Mouse (Mus musculus) liver, adult 2 months (tissue): ENCODE data around the gene Gm17949. TPM values are rescaled to one million over a fixed set of nuclear protein-coding genes. Genes with fewer than 3 reads are reported as not detected.
A peak's percentile ranks its signal among the peaks of the same experiment; 100 is the strongest.

ENCODE experiments used
- DNase-seq: peaks from one replicate; pipeline ENCODE4 v3.0.0-alpha.2; 2011; ENCODE audit warnings: low read depth, low spot score; ENCODE audit errors: extremely low read depth
- H3K27ac ChIP-seq: fragments of 200-500 bp; replicated peaks from 2 replicates; pipeline ENCODE4 v1.5.1; 2012; ENCODE audit warnings: low read depth, mild to moderate bottlenecking, control low read depth, inconsistent platforms, low read length; ENCODE audit not compliant: insufficient read depth
- H3K27me3 ChIP-seq: fragments of 200-500 bp; 2 replicates; pipeline ENCODE4 v1.6.1; 2012; ENCODE audit warnings: mild to moderate bottlenecking, moderate library complexity, low read length, inconsistent platforms; ENCODE audit not compliant: control insufficient read depth, insufficient read depth
- H3K36me3 ChIP-seq: fragments of 200-500 bp; 2 replicates; pipeline ENCODE4 v1.6.1; 2012; ENCODE audit warnings: low read length, inconsistent platforms; ENCODE audit not compliant: control insufficient read depth, insufficient read depth
- H3K4me1 ChIP-seq: fragments of 200-500 bp; 2 replicates; pipeline ENCODE4 v1.6.1; 2011; ENCODE audit warnings: low read length; ENCODE audit not compliant: control insufficient read depth, insufficient read depth
- H3K4me3 ChIP-seq: fragments of 200-500 bp; 2 replicates; pipeline ENCODE4 v1.5.1; 2011; ENCODE audit warnings: low read depth, mild to moderate bottlenecking, control low read depth, low read length, moderate library complexity; ENCODE audit not compliant: insufficient read depth
- H3K79me2 ChIP-seq: fragments of 200-500 bp; 2 replicates; pipeline ENCODE4 v1.6.1; 2012; ENCODE audit warnings: inconsistent platforms, mild to moderate bottlenecking, low read length, moderate library complexity; ENCODE audit not compliant: control insufficient read depth, insufficient read depth
- H3K9ac ChIP-seq: fragments of 200-500 bp; 2 replicates; pipeline ENCODE4 v1.6.1; 2012; ENCODE audit warnings: low read depth, mild to moderate bottlenecking, control low read depth, inconsistent platforms, low read length
- CTCF ChIP-seq: fragments of 200-500 bp; IDR thresholded peaks from 2 replicates; pipeline ENCODE4 v1.5.1; 2011; ENCODE audit warnings: low read depth, low read length, control low read depth
- POLR2A ChIP-seq: fragments of 200-500 bp; IDR thresholded peaks from 2 replicates; pipeline ENCODE4 v1.6.1; 2011; ENCODE audit warnings: low read length, control low read depth; ENCODE audit not compliant: insufficient read depth; ENCODE audit errors: extremely low read depth
- WGBS: fragments of 180-500 bp; shearing (Covaris S2); methylation state at CpG from one replicate; pipeline ENCODE4 v1.1.7; 2018; 5-methylcytosine and 5-hydroxymethylcytosine counted together
- polyA plus RNA-seq: library from polyadenylated mRNA; depleted of rRNA; stranded (reverse); fragments of >200 nt; gene quantifications from 2 replicates; pipeline ENCODE4 v1.2.3, GENCODE M21; 2012
- total RNA-seq: library from RNA; depleted of rRNA; stranded (reverse); fragments of >200 nt; gene quantifications from 2 replicates; pipeline ENCODE4 v1.2.3, GENCODE M21; 2014

The Gm17949 gene
- total and polyA plus RNA-seq, 2 experiments, result not detected

DNA sequence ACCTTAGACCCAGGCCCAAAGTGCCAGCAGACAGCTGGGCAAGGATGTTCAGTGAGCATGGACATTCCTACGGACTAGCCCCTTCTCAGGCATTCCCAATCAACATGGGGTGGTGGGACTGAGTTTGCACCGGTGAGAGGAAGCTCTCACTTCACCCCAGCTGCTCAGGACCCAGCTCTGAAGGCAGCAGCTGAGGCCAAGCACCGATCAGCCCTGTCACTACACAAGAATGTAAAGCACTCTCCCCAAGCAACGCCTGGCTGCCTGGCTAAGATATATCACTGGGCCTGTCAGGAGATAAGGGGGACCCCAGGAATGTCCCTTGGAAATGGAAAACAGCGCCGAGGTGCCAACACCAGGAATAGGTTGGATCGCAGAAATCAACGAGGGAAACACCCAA, 10.0 kb upstream of the Gm17949 start:
- no peak for DNase-seq
- peaks cover 3% of the 10 kb centered on the region; the same call in 1 of the 2 replicates for H3K36me3 ChIP-seq
- no peak for TF ChIP-seq POLR2A
- 64% methylated on average over 8 of the region's 8 CpGs for WGBS
- H3K4me1 ChIP-seq, result 0 out of 2 replicates have a peak, but pooled peaks cover 2% of the 10 kb centered on the region
- H3K4me3 ChIP-seq, result no peak overlapping the region
- H3K27ac ChIP-seq, result no peak overlapping the region
- H3K79me2 ChIP-seq, result no peaks in the 10 kb centered on the region
- no peak overlapping the region for H3K9ac ChIP-seq
- no peaks in the 10 kb centered on the region for H3K27me3 ChIP-seq

DNA sequence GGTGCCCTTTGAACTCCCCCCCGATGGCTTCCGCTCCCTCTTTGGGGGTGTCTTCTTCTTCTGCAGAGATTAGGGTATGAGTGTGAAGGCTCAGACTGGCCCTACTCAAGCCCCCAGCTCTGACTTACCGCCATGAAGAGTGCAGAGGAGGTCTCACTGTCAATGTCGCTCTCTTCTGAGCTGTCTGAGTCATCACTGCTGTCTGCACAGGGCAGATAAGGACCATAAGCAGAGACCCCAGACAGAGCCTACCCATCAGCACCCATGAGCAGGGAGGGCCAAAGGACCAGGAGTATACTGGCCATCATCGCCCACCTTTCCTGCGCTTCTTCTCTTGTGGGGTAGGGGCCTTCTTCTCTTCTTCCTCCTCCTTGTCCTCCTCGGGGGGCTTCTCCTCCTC, 7.3 kb upstream of the Gm17949 start:
- no peaks in the 10 kb centered on the region for H3K27me3 ChIP-seq
- H3K36me3 ChIP-seq, result peaks cover 5% of the 10 kb centered on the region; the same call in 1 of the 2 replicates
- H3K79me2 ChIP-seq, result no peaks in the 10 kb centered on the region
- no peak for DNase-seq
- 94% methylated on average over 7 of the region's 7 CpGs for WGBS
- no peak for TF ChIP-seq CTCF
- TF ChIP-seq POLR2A, result no peak
- no peak overlapping the region for H3K9ac ChIP-seq
- H3K27ac ChIP-seq, result no peak overlapping the region
- H3K4me1 ChIP-seq, result no peaks in the 10 kb centered on the region
- H3K4me3 ChIP-seq, result no peak overlapping the region

- no peak overlapping the region for H3K9ac ChIP-seq
- H3K79me2 ChIP-seq, result no peaks in the 10 kb centered on the region
- no peak for DNase-seq
- TF ChIP-seq POLR2A (no peak), CTCF (peak; percentile 11; the same call in 1 of the 2 replicates)
- H3K36me3 ChIP-seq, result peaks cover 5% of the 10 kb centered on the region; the same call in 1 of the 2 replicates
- WGBS, result 95% methylated on average over 13 of the region's 13 CpGs
- no peak overlapping the region for H3K27ac ChIP-seq
- H3K4me3 ChIP-seq, result no peak overlapping the region
- no peaks in the 10 kb centered on the region for H3K27me3 ChIP-seq
- peaks cover 7% of the 10 kb centered on the region; the same call in 1 of the 2 replicates for H3K4me1 ChIP-seq
These were observed 3.9 kb upstream of the Gm17949 start for GRCm38 (mm10) chr17:57007137-57007905.

- DNase-seq, result no peak
- Histone ChIP-seq H3K79me2 (no peaks in the 10 kb centered on the region), H3K4me1 (peaks cover 7% of the 10 kb centered on the region; the same call in 1 of the 2 replicates), H3K36me3 (peaks cover 5% of the 10 kb centered on the region; the same call in 1 of the 2 replicates), H3K27ac (peak overlapping the region; percentile 8; the same call in 1 of the 2 replicates), H3K27me3 (no peaks in the 10 kb centered on the region), H3K9ac (peak overlapping the region; percentile 76), H3K4me3 (peak overlapping the region; percentile 77)
- under 1% methylated on average over 19 of the region's 19 CpGs for WGBS
- no peak for TF ChIP-seq POLR2A
- no peak for TF ChIP-seq CTCF
These were observed 396 bp upstream of the Gm17949 start for GRCm38 (mm10) chr17:57010911-57011235.

DNA sequence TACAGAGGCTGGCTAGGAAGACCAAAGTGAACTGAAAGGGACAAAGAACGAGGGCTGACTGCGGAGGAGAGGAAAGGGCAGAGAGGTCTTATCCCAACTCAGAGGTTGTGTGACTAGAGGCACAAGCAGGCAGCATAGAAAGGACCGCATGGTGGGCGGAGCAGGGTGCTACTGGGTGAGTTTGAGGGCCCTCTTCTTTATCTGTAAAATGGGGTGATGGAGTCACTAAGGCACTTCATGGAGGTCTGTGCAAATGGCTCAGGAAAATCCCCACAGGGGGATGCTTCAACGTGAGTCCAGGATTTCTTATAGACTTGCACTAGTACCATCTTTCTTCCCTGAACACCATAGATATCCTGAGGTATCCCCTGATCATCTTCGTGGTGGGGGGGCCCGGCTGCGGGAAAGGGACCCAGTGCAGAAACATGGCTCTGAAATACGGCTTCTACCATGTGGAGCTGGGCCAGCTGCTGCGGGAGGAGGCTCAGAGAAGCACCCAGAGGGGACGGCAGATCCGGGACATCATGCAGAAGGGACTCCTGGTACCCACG, 1.1 kb downstream of the Gm17949 start:
- Histone ChIP-seq H3K79me2 (no peaks in the 10 kb centered on the region), H3K4me3 (no peak overlapping the region), H3K4me1 (peaks cover 7% of the 10 kb centered on the region; the same call in 1 of the 2 replicates), H3K27me3 (no peaks in the 10 kb centered on the region), H3K27ac (no peak overlapping the region), H3K9ac (no peak overlapping the region), H3K36me3 (no peaks in the 10 kb centered on the region; the same call in 1 of the 2 replicates)
- WGBS, result 80% methylated on average over 13 of the region's 13 CpGs
- TF ChIP-seq POLR2A (no peak), CTCF (no peak)
- no peak for DNase-seq

GRCm38 (mm10) chr17:57019693-57020092, 8.4 kb downstream of the Gm17949 start:
- Histone ChIP-seq H3K4me3 (no peak overlapping the region), H3K4me1 (no peaks in the 10 kb centered on the region), H3K27me3 (no peaks in the 10 kb centered on the region), H3K36me3 (peaks cover 18% of the 10 kb centered on the region), H3K79me2 (no peaks in the 10 kb centered on the region), H3K9ac (no peak overlapping the region), H3K27ac (no peak overlapping the region)
- TF ChIP-seq CTCF, result no peak
- no peak for TF ChIP-seq POLR2A
- no peak for DNase-seq
- 90% methylated on average over 2 of the region's 2 CpGs for WGBS
